Mouse (Mus musculus) layer of hippocampus, adult 8-10 months (tissue): ENCODE measurements around the gene Nphs1. TPM values are rescaled to one million over a fixed set of nuclear protein-coding genes. Genes with fewer than 3 reads are reported as not detected.
"Not testable (repeated sequence)": the region's sequence is repeated elsewhere in the genome, so short reads cannot be mapped to it uniquely, and the experiment has no call there.

Experiments used
- DNase-seq, 2 experiments: peaks; one replicate each; pipeline ENCODE4 v3.0.0; 2022; ENCODE audit warnings: low spot score in 2 of 2
- total RNA-seq, 4 experiments: library from RNA; stranded (reverse); gene quantifications; 2 replicates each; pipeline ENCODE4 v1.2.4; 2022

Nphs1 gene
- total RNA-seq, 4 experiments from 2014 or later = 1.5 to 1.9 (median 1.6) TPM

DNA sequence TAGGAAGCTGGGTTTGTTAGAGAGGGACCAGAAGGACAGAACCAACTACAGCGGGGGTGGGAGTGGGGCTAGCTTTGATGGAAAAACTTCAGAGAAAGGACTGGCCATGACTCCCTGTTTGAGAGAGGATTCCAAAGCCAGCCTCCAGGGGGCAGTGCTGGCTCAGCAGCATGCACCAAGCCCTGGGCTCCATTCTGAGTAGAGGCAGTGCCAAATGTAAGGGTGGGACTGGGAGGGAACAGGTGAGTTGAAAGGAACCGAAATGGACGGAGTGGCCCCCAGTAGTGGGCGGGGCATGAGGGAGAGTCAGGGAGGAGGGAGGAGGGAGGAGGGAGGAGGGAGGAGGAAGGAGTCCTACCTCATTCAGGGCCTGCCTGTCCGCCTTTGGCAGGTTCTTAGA, 17.4 kb upstream of the Nphs1 start:
- peak in 1 of 2 experiments; percentile 62 for DNase-seq

DNA sequence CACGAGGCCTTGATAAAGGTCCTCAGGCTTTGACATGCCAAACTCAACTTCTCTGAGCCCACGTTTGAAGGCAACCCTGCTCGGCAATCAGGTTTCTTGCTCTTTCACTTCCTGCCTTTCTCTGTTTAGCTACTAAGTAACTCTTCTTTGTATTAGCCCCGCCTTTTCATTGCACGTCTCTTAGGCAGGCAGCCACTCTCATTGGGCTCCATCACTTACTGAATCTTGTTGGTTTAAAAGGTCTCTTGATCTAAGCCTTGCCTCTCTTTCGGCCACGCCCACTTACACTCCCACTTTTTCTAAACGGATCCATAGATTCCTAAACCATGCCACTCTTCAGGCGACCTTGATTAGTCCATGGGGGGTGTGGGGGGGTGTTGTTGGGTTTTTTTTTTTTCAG, 14.4 kb upstream of the Nphs1 start:
- no peak for DNase-seq

DNA sequence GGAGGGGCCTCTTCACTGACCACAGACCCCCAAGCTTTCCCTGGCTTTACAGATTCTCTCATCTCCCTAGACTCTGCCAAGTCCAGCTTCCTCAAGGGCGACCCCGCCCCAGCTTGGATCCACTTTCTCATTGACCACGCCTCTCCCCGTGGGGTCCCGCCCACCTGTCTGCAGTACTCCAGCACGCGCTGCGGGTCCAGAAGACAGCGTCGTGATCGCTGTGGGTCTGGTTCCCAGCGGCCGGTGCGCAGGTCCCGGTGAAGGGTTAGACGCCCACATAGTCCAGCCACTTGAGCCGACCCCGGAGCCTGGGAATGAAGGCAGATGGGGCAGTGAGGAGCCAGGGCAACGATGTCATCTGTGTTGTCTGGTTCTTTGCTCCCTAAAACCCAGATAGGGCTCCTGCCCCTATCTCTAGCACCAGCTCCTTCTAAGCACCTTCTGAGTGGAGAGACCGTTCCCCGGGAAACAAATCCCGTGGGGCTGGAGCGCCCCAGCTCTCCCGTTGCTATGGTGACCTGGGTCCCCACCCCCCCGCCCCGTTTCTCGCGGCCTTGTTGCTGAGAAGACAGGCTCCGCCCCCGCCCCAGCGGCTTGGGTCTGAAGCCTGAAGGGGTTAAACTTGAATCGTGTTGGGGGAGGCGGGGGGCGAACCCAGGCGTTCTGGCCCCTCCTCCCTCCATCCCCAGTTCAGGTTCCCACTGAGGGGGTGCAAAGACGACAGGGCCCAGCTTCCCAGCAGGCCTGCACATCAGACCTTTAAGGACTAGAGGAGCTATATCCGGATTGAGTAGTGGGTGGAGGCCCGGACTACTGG, 13.8 kb upstream of the Nphs1 start:
- peak; percentile 71 to 76 for DNase-seq

DNA sequence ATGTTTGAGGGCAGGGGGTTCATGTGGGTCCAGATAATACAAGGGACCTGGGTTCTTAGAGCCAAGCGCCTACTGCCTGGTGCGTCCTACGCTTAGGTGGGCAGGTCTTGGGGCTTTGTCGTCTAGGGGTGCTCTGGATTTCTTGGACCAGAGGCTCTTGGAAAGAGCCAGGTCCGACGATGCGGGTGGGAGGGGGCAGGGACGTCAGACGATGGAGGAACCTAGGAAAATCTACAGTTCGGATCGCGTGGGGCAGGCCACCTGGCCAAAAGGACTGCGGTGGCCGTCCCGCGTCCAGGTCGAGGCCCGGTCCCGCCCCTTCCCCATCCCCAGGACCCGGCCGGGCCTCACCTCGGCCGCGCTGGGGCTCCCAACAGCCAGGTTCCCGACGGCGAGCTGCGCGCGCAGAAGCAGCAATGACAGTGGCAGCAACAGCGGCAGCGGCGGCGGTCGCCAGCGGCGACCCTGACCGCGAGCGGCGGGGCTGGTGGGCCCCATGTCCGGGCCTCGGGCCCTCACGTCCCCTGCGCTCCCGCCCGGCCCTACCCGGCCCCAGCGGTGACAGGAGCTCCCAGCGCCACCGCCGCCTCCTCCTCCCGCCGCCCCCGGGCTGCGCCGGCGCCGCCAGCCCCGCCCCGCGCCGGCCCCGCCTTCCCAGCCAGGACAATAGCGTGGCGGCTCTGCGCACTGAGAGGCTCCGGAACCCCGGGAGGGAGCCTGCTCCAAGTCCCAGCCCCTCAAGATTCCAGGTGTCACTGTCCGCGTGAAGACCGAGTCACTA, 13.0 kb upstream of the Nphs1 start, which contains the start of gene Aplp1:
Gene Aplp1, minus strand, starts transcription at position 565 of the 781 bp plus-strand sequence.
- peak in 1 of 2 experiments; percentile 76 for DNase-seq

DNA sequence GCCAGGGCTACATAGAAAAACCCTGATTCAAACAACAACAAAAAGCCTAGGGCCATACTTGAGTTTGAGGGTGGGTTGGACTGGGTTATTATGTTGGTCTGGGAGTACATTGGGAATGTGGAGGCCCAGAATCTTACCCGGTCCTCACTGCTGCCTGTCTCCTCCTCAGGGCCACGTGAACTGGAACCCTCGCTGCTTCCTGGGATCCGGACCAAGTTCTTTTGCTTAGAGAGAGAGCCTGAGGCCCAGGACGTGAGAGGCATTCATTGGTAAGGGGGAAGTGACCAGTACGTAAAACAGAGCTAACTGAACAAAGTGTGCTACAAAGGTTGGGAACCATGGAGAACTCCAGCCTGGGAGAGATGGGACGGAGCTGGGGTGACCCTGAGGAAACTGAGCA, 7.9 kb upstream of the Nphs1 start:
- DNase-seq = no peak

GRCm38 (mm10) chr7:30453327-30453726, 4.8 kb upstream of the Nphs1 start:
- no peak for DNase-seq

GRCm38 (mm10) chr7:30453766-30454165, 4.3 kb upstream of the Nphs1 start:
- no peak for DNase-seq

DNA sequence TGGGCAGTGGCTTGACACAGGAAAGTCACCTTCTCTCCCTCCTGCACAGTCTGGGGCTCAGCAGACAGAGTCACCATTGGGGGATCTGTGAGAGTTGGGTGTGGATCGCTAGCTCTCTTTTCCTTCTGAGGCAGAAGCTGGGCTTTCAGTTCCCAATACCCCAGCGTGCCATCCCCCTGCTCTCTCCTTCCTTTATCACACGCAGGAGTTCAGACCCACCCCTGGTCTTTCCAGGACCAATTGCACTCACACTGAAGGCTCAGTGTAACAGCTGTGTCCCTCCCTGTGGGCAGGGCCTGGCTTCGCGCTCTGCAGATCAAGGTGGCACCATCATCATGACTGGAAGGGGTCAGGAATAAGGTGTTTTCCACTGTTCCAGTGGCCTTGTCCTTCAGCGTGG, 3.9 kb upstream of the Nphs1 start:
- DNase-seq = no peak

- DNase-seq = no peak
Measured at GRCm38 (mm10) chr7:30456487-30456886, 1.6 kb upstream of the Nphs1 start.

GRCm38 (mm10) chr7:30456911-30457628, 1.0 kb upstream of the Nphs1 start:
- DNase-seq = no peak

DNA sequence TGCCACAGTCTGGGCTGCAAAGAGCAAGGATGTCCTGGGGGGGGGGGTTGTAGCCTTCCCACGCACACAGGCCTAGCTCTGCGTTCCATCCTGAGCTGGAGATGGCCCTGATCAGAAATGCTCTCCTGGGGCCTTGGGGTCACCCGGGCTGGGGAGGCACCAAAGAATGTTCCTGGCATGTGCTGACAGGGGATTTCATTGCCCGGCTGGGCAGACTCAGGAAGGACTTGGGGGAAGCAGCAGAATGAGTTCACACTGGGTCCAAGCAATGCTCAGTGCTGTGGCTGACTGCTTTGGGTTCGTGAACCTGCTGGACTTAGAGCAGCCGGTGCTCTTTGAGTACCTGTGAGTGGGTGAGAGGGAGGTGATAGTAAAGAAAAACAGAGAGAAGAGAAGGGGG, 1.4 kb downstream of the Nphs1 start:
- no peak for DNase-seq

DNA sequence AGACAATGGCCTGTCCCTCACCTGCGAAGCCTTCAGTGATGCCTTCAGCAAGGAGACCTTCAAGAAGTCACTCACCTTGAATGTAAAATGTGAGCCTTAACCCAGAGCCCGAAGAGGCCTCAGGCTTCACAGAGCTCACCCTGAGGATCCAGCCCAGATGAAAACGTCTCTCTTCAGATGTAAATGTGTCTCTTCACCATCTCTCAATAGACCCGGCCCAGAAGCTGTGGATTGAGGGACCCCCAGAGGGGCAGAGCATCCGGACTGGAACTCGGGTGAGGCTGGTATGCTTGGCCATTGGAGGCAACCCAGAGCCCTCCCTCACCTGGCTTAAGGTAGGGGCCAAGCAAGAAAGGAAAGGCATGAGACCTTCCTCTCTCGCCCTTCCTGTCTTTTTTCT, 5.5 kb downstream of the Nphs1 start:
- DNase-seq = no peak

- DNase-seq = no peak
Measured at GRCm38 (mm10) chr7:30463996-30464395, 5.9 kb downstream of the Nphs1 start.

GRCm38 (mm10) chr7:30464816-30465300, 6.7 kb downstream of the Nphs1 start:
- no peak for DNase-seq

GRCm38 (mm10) chr7:30472411-30472810, 14.3 kb downstream of the Nphs1 start:
- peak in 1 of 2 experiments; percentile 42 for DNase-seq

GRCm38 (mm10) chr7:30474999-30475398, 16.9 kb downstream of the Nphs1 start:
- no peak for DNase-seq

DNA sequence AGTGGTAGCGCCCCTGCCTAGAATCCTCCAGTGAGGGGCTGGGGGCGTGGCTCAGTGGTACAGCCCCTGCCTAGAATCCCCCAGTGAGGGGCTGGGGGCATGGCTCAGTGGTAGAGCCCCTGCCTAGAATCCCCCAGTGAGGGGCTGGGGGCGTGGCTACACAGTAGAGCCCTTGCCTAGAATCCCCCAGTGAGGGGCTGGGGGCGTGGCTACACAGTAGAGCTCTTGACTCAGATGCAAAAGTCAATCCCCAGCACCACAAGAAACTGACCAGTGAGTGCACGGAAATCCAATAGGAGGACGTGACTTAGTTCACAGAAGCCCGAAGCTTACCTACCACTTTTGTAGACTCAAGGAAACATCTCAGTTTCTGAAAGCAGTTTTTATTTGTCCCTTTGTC, 18.0 kb downstream of the Nphs1 start:
- DNase-seq = not testable (repeated sequence)

DNA sequence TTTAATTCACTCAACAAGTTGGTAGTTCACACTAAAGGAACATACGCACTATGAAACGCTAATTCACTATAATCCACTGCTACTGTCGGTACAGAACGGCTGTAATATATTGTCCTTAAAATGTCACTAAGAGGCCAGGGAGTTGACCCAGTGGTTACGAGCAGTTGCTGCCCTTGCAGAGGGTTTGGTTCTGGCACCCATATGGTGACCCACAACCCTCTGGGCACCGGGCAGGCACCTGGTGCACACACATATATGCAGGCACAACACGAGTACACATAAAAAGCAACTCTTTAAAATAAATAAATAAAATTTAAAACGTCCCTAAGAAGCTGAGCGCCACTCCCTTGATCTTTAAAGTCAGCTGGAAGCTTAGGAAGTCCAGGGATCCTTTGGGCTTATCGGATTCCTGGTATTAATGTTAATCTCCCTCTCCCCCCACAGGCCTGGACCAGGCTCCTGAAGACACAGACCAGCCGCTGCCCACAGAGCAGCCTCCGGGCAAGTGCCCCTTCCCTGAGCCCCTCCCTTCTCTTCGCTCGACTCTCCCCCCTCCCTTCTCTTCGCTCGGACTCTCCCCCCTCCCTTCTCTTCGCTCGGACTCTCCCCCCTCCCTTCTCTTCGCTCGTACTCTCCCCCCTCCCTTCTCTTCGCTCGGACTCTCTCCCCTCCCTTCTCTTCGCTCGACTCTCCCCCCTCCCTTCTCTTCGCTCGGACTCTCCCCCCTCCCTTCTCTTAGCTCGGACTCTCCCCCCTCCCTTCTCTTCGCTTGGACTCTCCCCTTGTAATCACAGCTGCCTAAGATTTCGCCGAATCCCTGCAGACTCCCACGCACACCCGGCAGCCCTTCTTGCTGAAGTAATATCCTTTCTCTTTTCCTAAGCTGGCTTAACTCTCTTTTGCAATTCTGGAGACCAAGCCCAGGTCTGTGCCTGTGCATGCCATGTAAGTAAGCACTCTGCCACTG, 19.6 kb downstream of the Nphs1 start:
- peak in 1 of 2 experiments; percentile 57 for DNase-seq

- no peak for DNase-seq
Measured at GRCm38 (mm10) chr7:30484250-30484649, 26.1 kb downstream of the Nphs1 start.

- peak in 1 of 2 experiments; percentile 64 for DNase-seq
Measured at GRCm38 (mm10) chr7:30490251-30490956, 32.3 kb downstream of the Nphs1 start.
